Mouse (Mus musculus): Measurements from ENCODE around the gene Aoc3.
"Not testable (repeated sequence)": the region's sequence is repeated elsewhere in the genome, so short reads cannot be mapped to it uniquely, and the experiment has no call there.

The Aoc3 gene

GRCm38 (mm10) chr11:101374421-101374938 is 44.1 kb downstream of the Aoc3 start:
- DNase-seq (ENCODE audit: low read depth) = no peak

GRCm38 (mm10) chr11:101378196-101378595 is 47.8 kb downstream of the Aoc3 start:
- not testable (repeated sequence) for DNase-seq (ENCODE audit: low read depth)

- DNase-seq (ENCODE audit: low read depth) = peak; percentile 45
These were observed 48.5 kb downstream of the Aoc3 start for GRCm38 (mm10) chr11:101378926-101379325.

GRCm38 (mm10) chr11:101381817-101382216 is 51.4 kb downstream of the Aoc3 start:
- DNase-seq (ENCODE audit: low read depth) = no peak
